Mouse (Mus musculus) liver, adult 2 months (tissue): ENCODE results near the gene 4930404N11Rik. TPM values are rescaled to one million over a fixed set of nuclear protein-coding genes. Genes with fewer than 3 reads are reported as not detected.

Experiments used
- DNase-seq: peaks from one replicate; pipeline ENCODE4 v3.0.0-alpha.2; 2011; ENCODE audit warnings: low read depth, low spot score; ENCODE audit errors: extremely low read depth
- H3K27ac ChIP-seq: fragments of 200-500 bp; replicated peaks from 2 replicates; pipeline ENCODE4 v1.5.1; 2012; ENCODE audit warnings: low read depth, mild to moderate bottlenecking, control low read depth, inconsistent platforms, low read length; ENCODE audit not compliant: insufficient read depth
- H3K27me3 ChIP-seq: fragments of 200-500 bp; 2 replicates; pipeline ENCODE4 v1.6.1; 2012; ENCODE audit warnings: mild to moderate bottlenecking, moderate library complexity, low read length, inconsistent platforms; ENCODE audit not compliant: control insufficient read depth, insufficient read depth
- H3K36me3 ChIP-seq: fragments of 200-500 bp; 2 replicates; pipeline ENCODE4 v1.6.1; 2012; ENCODE audit warnings: low read length, inconsistent platforms; ENCODE audit not compliant: control insufficient read depth, insufficient read depth
- H3K4me1 ChIP-seq: fragments of 200-500 bp; 2 replicates; pipeline ENCODE4 v1.6.1; 2011; ENCODE audit warnings: low read length; ENCODE audit not compliant: control insufficient read depth, insufficient read depth
- H3K4me3 ChIP-seq: fragments of 200-500 bp; 2 replicates; pipeline ENCODE4 v1.5.1; 2011; ENCODE audit warnings: low read depth, mild to moderate bottlenecking, control low read depth, low read length, moderate library complexity; ENCODE audit not compliant: insufficient read depth
- H3K79me2 ChIP-seq: fragments of 200-500 bp; 2 replicates; pipeline ENCODE4 v1.6.1; 2012; ENCODE audit warnings: inconsistent platforms, mild to moderate bottlenecking, low read length, moderate library complexity; ENCODE audit not compliant: control insufficient read depth, insufficient read depth
- H3K9ac ChIP-seq: fragments of 200-500 bp; 2 replicates; pipeline ENCODE4 v1.6.1; 2012; ENCODE audit warnings: low read depth, mild to moderate bottlenecking, control low read depth, inconsistent platforms, low read length
- CTCF ChIP-seq: fragments of 200-500 bp; IDR thresholded peaks from 2 replicates; pipeline ENCODE4 v1.5.1; 2011; ENCODE audit warnings: low read depth, low read length, control low read depth
- POLR2A ChIP-seq: fragments of 200-500 bp; IDR thresholded peaks from 2 replicates; pipeline ENCODE4 v1.6.1; 2011; ENCODE audit warnings: low read length, control low read depth; ENCODE audit not compliant: insufficient read depth; ENCODE audit errors: extremely low read depth
- WGBS: fragments of 180-500 bp; shearing (Covaris S2); methylation state at CpG from one replicate; pipeline ENCODE4 v1.1.7; 2018; 5-methylcytosine and 5-hydroxymethylcytosine counted together
- polyA plus RNA-seq: library from polyadenylated mRNA; depleted of rRNA; stranded (reverse); fragments of >200 nt; gene quantifications from 2 replicates; pipeline ENCODE4 v1.2.3, GENCODE M21; 2012
- total RNA-seq: library from RNA; depleted of rRNA; stranded (reverse); fragments of >200 nt; gene quantifications from 2 replicates; pipeline ENCODE4 v1.2.3, GENCODE M21; 2014

The 4930404N11Rik gene
- total and polyA plus RNA-seq, 2 experiments: 0.12 TPM; not detected in 1

DNA sequence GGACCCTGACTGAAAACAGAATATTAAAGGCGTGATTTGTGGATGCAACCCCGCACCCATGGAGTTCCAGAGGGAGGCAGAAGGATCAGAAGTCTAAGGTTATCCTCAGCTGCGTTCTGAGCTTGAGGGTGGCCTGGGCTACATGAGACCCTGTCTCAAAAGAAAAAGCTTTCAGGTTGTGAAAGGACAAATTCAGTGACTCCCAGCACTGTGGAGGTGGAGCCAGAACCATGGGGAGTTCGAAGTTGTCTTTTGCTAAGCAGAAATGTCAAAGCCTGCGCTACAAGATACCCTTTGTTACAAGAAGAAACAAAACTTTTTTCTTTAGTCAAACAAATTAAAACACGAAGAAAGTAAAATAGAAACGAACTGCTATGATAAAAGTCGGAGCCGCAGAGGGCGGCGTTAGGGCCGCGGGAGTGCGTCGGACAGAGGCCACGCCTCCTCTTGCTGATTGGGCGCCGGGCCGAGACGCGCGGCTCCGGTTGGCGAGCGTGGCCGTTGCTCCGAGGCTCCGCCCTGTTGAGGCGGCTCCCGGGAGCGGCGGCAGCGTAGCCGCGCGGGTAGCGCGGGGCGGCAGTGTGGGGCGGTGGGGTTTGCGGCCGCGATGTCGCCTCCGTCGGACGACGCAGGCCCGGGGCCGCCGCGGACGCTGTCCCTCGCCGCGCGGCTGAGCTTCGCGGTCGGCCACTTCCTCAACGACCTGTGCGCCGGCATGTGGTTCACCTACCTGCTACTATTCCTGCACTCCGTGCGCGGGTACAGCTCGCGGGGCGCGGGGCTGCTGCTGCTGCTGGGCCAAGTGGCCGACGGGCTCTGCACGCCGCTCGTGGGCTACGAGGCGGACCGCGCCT is 8.4 kb downstream of the 4930404N11Rik start, which contains the start of gene Mfsd12:
Gene Mfsd12, plus strand, starts transcription at position 501 of the 854 bp plus-strand sequence.
- Histone ChIP-seq H3K27ac (no peak within 1 kb of the TSS), H3K27me3 (no peaks in the 10 kb centered on the region), H3K9ac (peak within 1 kb of the TSS; percentile 91), H3K4me1 (peaks cover 13% of the 10 kb centered on the region), H3K36me3 (no peaks in the 10 kb centered on the region), H3K79me2 (0 out of 2 replicates have a peak, but pooled peaks cover 3% of the 10 kb centered on the region), H3K4me3 (peak within 1 kb of the TSS; percentile 89)
- TF ChIP-seq POLR2A: peak; percentile 61; the same call in 1 of the 2 replicates
- no peak for TF ChIP-seq CTCF
- peak; percentile 59 for DNase-seq
- WGBS: 2% methylated on average over 79 of the region's 79 CpGs

DNA sequence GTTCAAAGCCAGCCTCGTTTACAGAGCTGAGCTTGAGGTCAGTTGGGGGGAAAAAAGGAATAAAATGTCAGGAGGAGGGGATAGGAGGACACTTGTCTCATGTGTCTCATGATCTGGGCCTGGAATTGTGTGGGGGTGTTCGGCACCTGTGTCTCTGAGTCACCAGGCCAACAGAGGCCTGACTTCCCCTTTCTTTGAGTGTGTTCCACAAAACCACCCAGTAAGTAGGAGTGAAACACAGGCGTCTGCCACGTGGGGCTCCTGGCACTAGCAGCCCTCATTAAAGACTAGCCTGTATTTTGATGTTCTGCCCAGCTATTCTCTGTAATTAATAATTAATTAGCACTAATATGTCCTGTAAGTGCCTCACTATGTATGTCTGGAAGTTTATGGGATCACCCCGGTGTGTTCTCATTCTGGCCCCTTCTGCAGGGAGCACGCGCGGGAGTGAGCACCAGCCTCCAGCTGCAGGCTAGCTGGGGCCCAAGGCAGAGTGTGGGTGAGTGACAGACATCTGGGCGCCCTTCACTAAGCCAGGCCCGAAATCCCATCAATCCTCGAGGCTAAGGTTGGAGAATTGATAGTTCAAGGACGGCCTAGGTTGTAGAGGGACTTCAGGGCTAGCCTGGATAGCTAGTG is 9.1 kb downstream of the 4930404N11Rik start:
- Histone ChIP-seq H3K4me1 (peaks cover 13% of the 10 kb centered on the region), H3K27me3 (no peaks in the 10 kb centered on the region), H3K27ac (no peak overlapping the region), H3K79me2 (0 out of 2 replicates have a peak, but pooled peaks cover 3% of the 10 kb centered on the region), H3K4me3 (no peak overlapping the region), H3K36me3 (no peaks in the 10 kb centered on the region), H3K9ac (no peak overlapping the region)
- WGBS: 52% methylated on average over 12 of the region's 12 CpGs
- TF ChIP-seq POLR2A: no peak
- TF ChIP-seq CTCF: no peak
- no peak for DNase-seq

DNA sequence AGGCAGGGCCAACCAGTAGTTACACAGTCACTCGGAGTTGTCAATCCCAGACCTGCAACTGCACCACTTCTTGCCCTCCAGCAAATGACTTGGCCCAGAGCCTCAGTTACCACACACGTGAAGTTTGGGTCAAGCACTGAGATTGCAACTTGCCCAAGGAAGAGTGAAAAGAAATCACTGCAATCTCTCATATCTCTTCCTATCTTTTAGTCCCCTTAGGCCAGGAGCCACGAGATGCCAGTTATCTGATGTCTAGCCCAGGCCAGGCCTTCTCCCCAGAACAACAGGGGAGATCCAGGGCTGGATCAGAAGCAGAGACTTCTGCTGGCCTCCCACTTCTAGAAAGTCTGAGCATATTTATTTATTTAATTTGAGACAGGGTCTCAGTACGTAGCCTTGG is 10.1 kb downstream of the 4930404N11Rik start:
- no peak overlapping the region for H3K4me3 ChIP-seq
- WGBS: 87% methylated on average over 4 of the region's 4 CpGs
- DNase-seq: no peak

DNA sequence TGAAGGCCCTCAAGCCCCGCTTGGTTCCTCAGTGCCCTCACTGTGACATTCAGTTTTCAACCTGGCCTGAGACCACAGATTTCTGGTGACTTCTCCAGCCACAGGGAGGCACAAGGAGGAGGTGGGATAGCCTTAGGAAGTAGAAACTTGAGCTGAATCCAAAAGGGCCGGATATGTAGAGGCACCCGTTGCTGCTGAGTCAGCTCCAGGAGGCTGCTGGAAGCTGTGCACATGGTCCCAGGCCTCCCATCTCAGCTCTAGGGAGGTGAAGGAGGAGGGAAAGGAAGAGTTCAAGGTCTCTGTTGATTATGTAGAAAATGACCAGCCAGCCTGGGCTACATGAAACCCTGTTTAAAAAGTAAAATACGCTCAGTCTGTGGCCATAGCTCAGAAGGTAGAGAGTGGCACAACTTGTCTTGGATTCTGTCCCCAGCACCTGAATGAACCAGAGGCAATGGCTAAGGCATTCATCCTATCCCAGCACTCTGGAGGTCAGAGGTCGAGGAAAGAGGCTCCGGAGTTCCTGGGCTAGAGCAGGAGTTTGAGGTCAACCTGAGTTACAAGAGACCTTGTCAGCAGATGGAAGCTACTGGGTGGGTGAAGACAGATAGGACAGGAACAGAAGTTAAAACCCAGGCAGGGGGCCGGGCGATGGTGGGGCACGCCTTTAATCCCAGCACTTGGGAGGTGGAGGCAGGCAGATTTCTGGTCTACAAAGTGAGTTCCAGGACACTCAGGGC is 10.7 kb downstream of the 4930404N11Rik start:
- Histone ChIP-seq H3K79me2 (0 out of 2 replicates have a peak, but pooled peaks cover 3% of the 10 kb centered on the region), H3K9ac (no peak overlapping the region), H3K4me1 (peaks cover 15% of the 10 kb centered on the region), H3K36me3 (no peaks in the 10 kb centered on the region), H3K27me3 (no peaks in the 10 kb centered on the region), H3K27ac (peak overlapping the region; percentile 26; the same call in 1 of the 2 replicates), H3K4me3 (no peak overlapping the region)
- DNase-seq: no peak
- WGBS: 63% methylated on average over 9 of the region's 9 CpGs
- no peak for TF ChIP-seq POLR2A
- TF ChIP-seq CTCF: no peak

More for the DNA sequence above, 10.1 kb downstream of the 4930404N11Rik start:
- Histone ChIP-seq H3K4me1 (peaks cover 15% of the 10 kb centered on the region), H3K27me3 (no peaks in the 10 kb centered on the region), H3K36me3 (no peaks in the 10 kb centered on the region), H3K79me2 (0 out of 2 replicates have a peak, but pooled peaks cover 3% of the 10 kb centered on the region), H3K9ac (no peak overlapping the region), H3K27ac (no peak overlapping the region)
- TF ChIP-seq POLR2A: no peak

DNA sequence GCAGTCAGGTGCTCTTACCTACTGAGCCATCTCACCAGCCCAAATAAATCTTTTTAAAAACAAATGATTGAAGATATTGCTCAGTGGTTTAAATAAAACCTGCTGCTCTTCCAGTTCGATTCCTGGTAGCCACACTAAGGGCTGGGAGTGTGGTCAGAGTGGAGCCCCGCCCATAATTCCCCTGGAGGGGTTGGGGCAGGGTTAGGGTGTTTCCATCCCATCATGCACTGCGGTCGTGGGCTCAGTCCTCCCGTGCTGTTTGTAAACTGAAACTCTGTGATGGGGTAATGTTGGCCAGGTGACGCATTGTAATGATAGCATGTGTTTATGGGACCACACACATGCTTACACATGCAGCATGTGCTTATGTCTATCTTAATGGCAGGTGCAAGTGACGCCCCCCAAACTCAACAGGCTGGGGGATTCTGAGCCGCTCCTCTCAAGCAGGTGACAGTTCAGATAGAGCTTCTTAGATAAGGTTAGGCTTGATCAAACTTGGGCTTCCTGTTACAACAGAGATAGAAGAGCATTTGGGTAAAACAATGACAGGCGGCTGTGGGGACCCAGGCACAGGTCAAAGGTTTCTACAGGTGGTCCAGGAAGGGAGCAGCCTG is 13.8 kb downstream of the 4930404N11Rik start:
- Histone ChIP-seq H3K4me3 (no peak overlapping the region), H3K27ac (no peak overlapping the region), H3K79me2 (no peaks in the 10 kb centered on the region), H3K27me3 (no peaks in the 10 kb centered on the region), H3K9ac (no peak overlapping the region), H3K4me1 (peaks cover 16% of the 10 kb centered on the region; the same call in 1 of the 2 replicates), H3K36me3 (no peaks in the 10 kb centered on the region; the same call in 1 of the 2 replicates)
- WGBS: 35% methylated on average over 9 of the region's 9 CpGs
- DNase-seq: no peak
- TF ChIP-seq CTCF (no peak), POLR2A (no peak)
